Mouse (Mus musculus) forebrain, embryonic 13.5 days (tissue): ENCODE data around the gene Rgs9bp. TPM values are rescaled to one million over a fixed set of nuclear protein-coding genes. Genes with fewer than 3 reads are reported as not detected.
A peak's percentile ranks its signal among the peaks of the same experiment; 100 is the strongest.

Source experiments
- ATAC-seq: fragments of 200-750 bp; cut with Nextera tagmentation; 2 replicates; pipeline ENCODE4 v1.8.0; 2017
- H3K27ac ChIP-seq: fragments of 300-500 bp; sonication (generic); 2 replicates; pipeline ENCODE4 v1.5.1; 2015; ENCODE audit warnings: inconsistent platforms, mild to moderate bottlenecking, moderate library complexity
- H3K27me3 ChIP-seq: fragments of 300-500 bp; sonication (generic); 2 replicates; pipeline ENCODE4 v1.6.1; 2015; ENCODE audit warnings: mild to moderate bottlenecking, inconsistent platforms
- H3K36me3 ChIP-seq: fragments of 300-500 bp; sonication (generic); 2 replicates; pipeline ENCODE4 v1.6.1; 2015; ENCODE audit warnings: mild to moderate bottlenecking, inconsistent platforms; ENCODE audit not compliant: poor library complexity, severe bottlenecking
- H3K4me1 ChIP-seq: fragments of 300-500 bp; sonication (generic); 2 replicates; pipeline ENCODE4 v1.6.1; 2015; ENCODE audit warnings: inconsistent platforms
- H3K4me2 ChIP-seq: fragments of 300-500 bp; sonication (generic); 2 replicates; pipeline ENCODE4 v1.6.1; 2015; ENCODE audit warnings: inconsistent platforms, mild to moderate bottlenecking, moderate library complexity
- H3K4me3 ChIP-seq: fragments of 300-500 bp; sonication (generic); 2 replicates; pipeline ENCODE4 v1.5.1; 2015; ENCODE audit warnings: mild to moderate bottlenecking, inconsistent platforms
- H3K9ac ChIP-seq: fragments of 300-500 bp; sonication (generic); 2 replicates; pipeline ENCODE4 v1.6.1; 2015; ENCODE audit warnings: mild to moderate bottlenecking, inconsistent platforms
- H3K9me3 ChIP-seq: fragments of 300-500 bp; sonication (generic); replicated peaks from 2 replicates; pipeline ENCODE4 v1.6.1; 2016; ENCODE audit warnings: inconsistent platforms
- WGBS: fragments of 180-500 bp; shearing (Covaris S2); methylation state at CpG from one replicate; pipeline ENCODE4 v1.1.7; 2015; 5-methylcytosine and 5-hydroxymethylcytosine counted together
- polyA plus RNA-seq: library from polyadenylated mRNA; unstranded; fragments of >200 nt; fragmentation: Nextera tagmentation; extraction: Ambion mirVana; gene quantifications from 2 replicates; pipeline ENCODE4 v1.2.1, GENCODE M21; 2015

Rgs9bp gene
- polyA plus RNA-seq, result 0.03 TPM in 2 replicates

DNA sequence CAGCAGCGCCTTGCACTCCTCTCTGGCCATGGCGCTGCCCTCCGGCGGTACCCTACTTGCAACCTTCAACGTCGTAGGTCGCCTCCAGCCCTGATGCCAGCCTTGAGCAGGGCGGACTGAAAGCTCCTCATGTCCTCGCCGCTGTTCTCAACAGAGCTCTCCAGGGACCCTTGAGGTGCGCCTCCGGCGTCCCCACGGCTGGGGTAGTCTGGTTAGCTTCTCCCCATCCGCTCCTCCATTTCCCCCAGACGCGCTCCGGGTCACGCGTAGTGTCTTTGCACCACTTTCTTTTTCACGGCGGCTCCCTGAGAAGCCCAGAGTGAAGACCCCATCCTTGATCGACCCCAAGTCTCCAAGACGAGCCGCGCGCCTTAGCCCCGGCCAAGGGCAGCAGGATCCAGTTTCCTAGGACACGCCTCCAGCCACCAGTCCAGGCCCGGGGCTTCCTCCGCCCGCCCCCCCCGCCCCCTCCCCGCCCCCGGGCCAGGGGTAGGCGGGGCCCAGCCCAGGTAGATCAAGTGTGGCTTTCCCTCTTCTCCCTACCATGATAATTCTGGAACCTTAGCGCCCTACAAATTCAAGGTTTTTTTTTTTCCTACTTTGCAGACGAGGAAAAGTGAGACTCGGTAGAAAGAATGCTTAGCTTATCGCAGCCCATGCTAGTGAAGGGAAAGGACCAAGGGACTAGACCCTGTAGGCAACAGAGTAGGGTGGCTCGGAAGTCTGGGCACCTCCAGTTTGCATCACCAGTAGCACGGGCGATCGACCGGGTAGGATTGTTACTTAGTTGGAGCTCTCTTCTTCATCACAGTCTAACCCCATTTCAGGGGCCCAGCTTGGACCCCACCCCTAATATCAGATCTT lies at the start of gene Rgs9bp:
Gene Rgs9bp (minus strand): TSS at position 392 of the 864 bp plus-strand sequence.
- peaks cover 38% of the 10 kb centered on the region for H3K4me1 ChIP-seq
- H3K27ac ChIP-seq, result peak within 1 kb of the TSS; percentile 25; the same call in 1 of the 2 replicates
- peak within 1 kb of the TSS; percentile 99 for H3K4me2 ChIP-seq
- H3K36me3 ChIP-seq, result no peaks in the 10 kb centered on the region
- peak within 1 kb of the TSS; percentile 91 for H3K4me3 ChIP-seq
- H3K9me3 ChIP-seq, result no peaks in the 10 kb centered on the region
- under 1% methylated on average over 44 of the region's 45 CpGs for WGBS
- H3K9ac ChIP-seq, result peak within 1 kb of the TSS; percentile 85
- peak; percentile 46 for ATAC-seq
- H3K27me3 ChIP-seq, result peaks cover 49% of the 10 kb centered on the region

- H3K4me1 ChIP-seq, result no peaks in the 10 kb centered on the region
- no peak overlapping the region for H3K27ac ChIP-seq
- no peak overlapping the region for H3K4me2 ChIP-seq
- H3K36me3 ChIP-seq, result peaks cover 81% of the 10 kb centered on the region
- no peak overlapping the region for H3K9ac ChIP-seq
- no peaks in the 10 kb centered on the region for H3K9me3 ChIP-seq
- ATAC-seq, result no peak
- WGBS, result 74% methylated on average over 5 of the region's 5 CpGs
- no peaks in the 10 kb centered on the region for H3K27me3 ChIP-seq
- no peak overlapping the region for H3K4me3 ChIP-seq
These were observed 43.1 kb upstream of the Rgs9bp start for GRCm38 (mm10) chr7:35628496-35628895.

DNA sequence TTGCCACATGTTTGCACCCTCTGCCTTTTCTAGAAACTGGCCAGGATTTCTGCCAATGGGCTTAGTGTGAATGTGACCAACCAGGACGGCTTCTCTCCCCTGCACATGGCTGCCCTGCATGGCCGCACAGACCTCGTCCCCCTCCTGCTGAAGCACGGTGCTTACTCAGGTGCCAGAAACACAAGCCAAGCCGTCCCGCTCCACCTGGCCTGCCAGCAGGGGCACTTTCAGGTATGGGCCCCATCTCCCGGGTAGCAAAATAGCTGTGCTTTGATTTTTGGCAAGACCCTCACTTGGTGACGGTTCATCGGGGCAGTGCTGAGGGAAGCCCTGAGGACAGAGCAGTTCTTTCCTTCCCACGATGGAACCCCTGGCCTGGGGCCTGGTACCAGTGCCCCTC lies 42.0 kb upstream of the Rgs9bp start:
- Histone ChIP-seq H3K36me3 (peaks cover 82% of the 10 kb centered on the region), H3K9ac (no peak overlapping the region), H3K27ac (no peak overlapping the region), H3K9me3 (no peaks in the 10 kb centered on the region), H3K4me3 (no peak overlapping the region), H3K4me2 (no peak overlapping the region), H3K4me1 (no peaks in the 10 kb centered on the region), H3K27me3 (no peaks in the 10 kb centered on the region)
- ATAC-seq, result no peak
- WGBS, result 91% methylated on average over 10 of the region's 10 CpGs

DNA sequence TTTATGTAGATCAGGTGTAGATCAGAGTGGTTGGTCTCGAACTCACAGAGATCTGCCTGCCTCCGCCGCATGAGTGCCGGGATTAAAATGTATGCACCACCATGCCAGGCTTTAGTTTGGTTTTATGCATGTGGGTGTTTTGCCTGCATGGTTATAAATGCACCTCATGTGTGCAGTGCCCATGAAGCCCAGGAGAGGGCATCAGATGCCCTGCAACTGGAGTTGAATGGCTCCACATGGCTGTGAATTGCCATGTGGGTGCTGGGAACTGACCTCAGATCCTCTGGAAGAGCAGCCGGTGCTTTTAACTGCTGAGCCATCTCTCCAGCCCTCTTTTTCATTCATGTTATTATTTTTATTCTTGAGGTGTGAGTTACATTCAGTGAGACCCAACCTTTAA lies 40.7 kb upstream of the Rgs9bp start:
- ATAC-seq, result no peak
- H3K4me3 ChIP-seq, result no peak overlapping the region
- peaks cover 83% of the 10 kb centered on the region for H3K36me3 ChIP-seq
- 97% methylated on average over 5 of the region's 5 CpGs for WGBS
- H3K9me3 ChIP-seq, result no peaks in the 10 kb centered on the region
- no peak overlapping the region for H3K9ac ChIP-seq
- no peaks in the 10 kb centered on the region for H3K4me1 ChIP-seq
- H3K4me2 ChIP-seq, result no peak overlapping the region
- H3K27ac ChIP-seq, result no peak overlapping the region
- no peaks in the 10 kb centered on the region for H3K27me3 ChIP-seq

DNA sequence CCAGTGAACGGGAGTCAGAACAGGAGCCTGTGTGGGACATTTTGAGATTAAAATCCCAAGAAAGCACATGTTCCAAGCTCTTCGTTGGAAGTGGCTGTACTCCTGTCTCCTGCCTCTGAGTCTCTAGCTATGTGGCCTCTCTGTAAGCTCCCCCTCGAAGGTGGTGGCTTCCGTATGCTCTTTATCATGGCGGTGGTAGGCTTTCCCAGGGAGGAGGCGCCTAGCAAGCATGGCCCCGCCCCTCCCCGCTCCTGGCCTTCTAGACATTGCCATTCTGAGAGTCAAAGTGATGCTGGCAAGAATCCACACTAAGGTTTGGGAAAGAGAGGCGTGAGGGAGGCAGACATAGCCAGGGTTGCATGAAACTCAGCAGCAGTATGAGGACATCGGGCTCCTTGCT lies 37.2 kb upstream of the Rgs9bp start:
- Histone ChIP-seq H3K27ac (no peak overlapping the region), H3K27me3 (no peaks in the 10 kb centered on the region), H3K4me2 (no peak overlapping the region), H3K9me3 (no peaks in the 10 kb centered on the region), H3K4me3 (no peak overlapping the region), H3K36me3 (peaks cover 86% of the 10 kb centered on the region), H3K9ac (no peak overlapping the region), H3K4me1 (no peaks in the 10 kb centered on the region)
- ATAC-seq, result no peak
- WGBS, result 89% methylated on average over 10 of the region's 10 CpGs

- no peak overlapping the region for H3K4me3 ChIP-seq
- H3K27ac ChIP-seq, result no peak overlapping the region
- whole genome bisulfite sequencing, result 38% methylated on average over 4 of the region's 4 CpGs
- no peaks in the 10 kb centered on the region for H3K27me3 ChIP-seq
- no peaks in the 10 kb centered on the region for H3K4me1 ChIP-seq
- no peaks in the 10 kb centered on the region for H3K9me3 ChIP-seq
- H3K9ac ChIP-seq, result no peak overlapping the region
- H3K4me2 ChIP-seq, result no peak overlapping the region
- H3K36me3 ChIP-seq, result peaks cover 86% of the 10 kb centered on the region
- ATAC-seq, result peak; percentile 41; the same call in 1 of the 2 replicates
These were observed 32.1 kb upstream of the Rgs9bp start for GRCm38 (mm10) chr7:35617513-35617912.

GRCm38 (mm10) chr7:35609245-35609644 lies 23.9 kb upstream of the Rgs9bp start:
- no peak for ATAC-seq
- Histone ChIP-seq H3K36me3 (peaks cover 77% of the 10 kb centered on the region), H3K9me3 (no peaks in the 10 kb centered on the region), H3K4me3 (no peak overlapping the region), H3K4me2 (no peak overlapping the region), H3K9ac (no peak overlapping the region), H3K27ac (no peak overlapping the region), H3K4me1 (no peaks in the 10 kb centered on the region), H3K27me3 (no peaks in the 10 kb centered on the region)
- 95% methylated on average over 10 of the region's 10 CpGs for WGBS

GRCm38 (mm10) chr7:35606816-35607215 lies 21.4 kb upstream of the Rgs9bp start:
- Histone ChIP-seq H3K36me3 (peaks cover 75% of the 10 kb centered on the region), H3K9me3 (no peaks in the 10 kb centered on the region), H3K4me1 (no peaks in the 10 kb centered on the region), H3K4me3 (no peak overlapping the region), H3K27ac (no peak overlapping the region), H3K27me3 (no peaks in the 10 kb centered on the region), H3K9ac (no peak overlapping the region), H3K4me2 (no peak overlapping the region)
- no peak for ATAC-seq
- WGBS, result 95% methylated on average over 10 of the region's 10 CpGs

DNA sequence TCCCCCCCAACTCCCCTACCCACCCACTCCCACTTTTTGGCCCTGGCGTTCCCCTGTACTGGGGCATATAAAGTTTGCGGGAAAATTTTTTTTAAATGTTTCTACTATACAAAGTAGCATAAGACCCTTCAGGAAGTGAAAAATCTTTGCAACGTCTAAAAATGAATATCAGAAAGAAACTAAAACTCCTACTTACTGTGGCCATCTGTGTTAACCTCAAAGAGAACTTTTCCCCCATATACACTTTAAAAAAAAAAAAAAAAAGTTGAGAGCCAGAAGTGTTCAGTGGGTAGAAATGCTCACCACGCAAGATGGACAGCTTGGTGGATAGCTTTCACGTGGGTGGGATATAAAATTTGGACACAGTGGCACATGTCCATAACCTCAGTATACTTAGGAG lies 17.4 kb upstream of the Rgs9bp start:
- H3K4me1 ChIP-seq, result no peaks in the 10 kb centered on the region
- no peak for ATAC-seq
- 97% methylated on average over 5 of the region's 5 CpGs for WGBS
- no peak overlapping the region for H3K27ac ChIP-seq
- no peaks in the 10 kb centered on the region for H3K9me3 ChIP-seq
- H3K9ac ChIP-seq, result no peak overlapping the region
- H3K4me3 ChIP-seq, result no peak overlapping the region
- peaks cover 55% of the 10 kb centered on the region for H3K36me3 ChIP-seq
- H3K4me2 ChIP-seq, result no peak overlapping the region
- H3K27me3 ChIP-seq, result no peaks in the 10 kb centered on the region

GRCm38 (mm10) chr7:35601106-35601505 lies 15.7 kb upstream of the Rgs9bp start:
- no peak for ATAC-seq
- no peak overlapping the region for H3K4me3 ChIP-seq
- 95% methylated on average over 6 of the region's 6 CpGs for WGBS
- H3K36me3 ChIP-seq, result peaks cover 48% of the 10 kb centered on the region
- H3K9me3 ChIP-seq, result no peaks in the 10 kb centered on the region
- no peak overlapping the region for H3K9ac ChIP-seq
- no peaks in the 10 kb centered on the region for H3K4me1 ChIP-seq
- no peak overlapping the region for H3K27ac ChIP-seq
- H3K4me2 ChIP-seq, result no peak overlapping the region
- H3K27me3 ChIP-seq, result no peaks in the 10 kb centered on the region

DNA sequence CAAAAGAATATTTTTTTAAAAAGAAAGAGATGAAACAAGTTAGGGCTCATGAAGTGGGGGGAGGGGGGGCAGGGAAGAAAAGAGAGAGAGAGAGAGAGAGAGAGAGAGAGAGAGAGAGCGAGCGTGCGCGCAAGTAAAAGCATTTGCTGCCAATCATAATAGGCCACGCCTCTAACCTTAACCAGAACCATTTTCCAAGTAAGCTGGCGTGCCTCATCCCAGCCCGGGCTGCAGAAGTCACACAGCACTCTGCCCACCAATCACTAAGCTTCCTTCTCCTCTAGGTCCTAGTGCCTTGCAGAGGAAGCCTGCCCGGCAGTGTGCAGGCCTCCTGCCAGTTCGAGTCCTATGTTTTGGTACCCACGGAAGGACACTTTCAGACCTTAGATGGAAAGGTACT lies 14.6 kb upstream of the Rgs9bp start:
- Histone ChIP-seq H3K4me2 (no peak overlapping the region), H3K36me3 (peaks cover 58% of the 10 kb centered on the region), H3K9ac (no peak overlapping the region), H3K4me3 (no peak overlapping the region), H3K27me3 (no peaks in the 10 kb centered on the region), H3K9me3 (no peaks in the 10 kb centered on the region), H3K27ac (no peak overlapping the region), H3K4me1 (no peaks in the 10 kb centered on the region)
- ATAC-seq, result no peak
- 94% methylated on average over 10 of the region's 10 CpGs for WGBS

- WGBS, result 97% methylated on average over 9 of the region's 9 CpGs
- H3K4me2 ChIP-seq, result no peak overlapping the region
- H3K9me3 ChIP-seq, result no peaks in the 10 kb centered on the region
- no peak overlapping the region for H3K4me3 ChIP-seq
- no peak for ATAC-seq
- no peak overlapping the region for H3K27ac ChIP-seq
- peaks cover 63% of the 10 kb centered on the region for H3K36me3 ChIP-seq
- H3K4me1 ChIP-seq, result no peaks in the 10 kb centered on the region
- no peak overlapping the region for H3K9ac ChIP-seq
- no peaks in the 10 kb centered on the region for H3K27me3 ChIP-seq
These were observed 14.1 kb upstream of the Rgs9bp start for GRCm38 (mm10) chr7:35599492-35599891.

DNA sequence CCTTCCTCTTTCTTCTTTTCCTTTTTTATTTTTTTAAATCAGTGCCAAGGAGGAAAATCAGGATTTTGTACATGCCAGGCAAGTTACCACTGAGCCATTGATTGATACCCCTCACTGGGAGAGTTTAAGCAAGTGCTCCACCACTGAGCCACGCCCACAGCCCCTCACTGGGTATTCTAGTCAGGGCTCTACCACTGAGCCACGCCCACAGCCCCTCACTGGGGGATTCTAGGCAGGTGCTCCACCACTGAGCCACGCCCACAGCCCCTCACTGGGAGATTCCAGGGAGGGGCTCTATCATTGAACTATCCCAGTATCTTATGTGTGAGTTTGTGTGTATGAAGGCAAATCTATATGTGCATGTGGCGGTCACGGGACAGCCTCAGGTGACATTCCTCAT lies 8.9 kb upstream of the Rgs9bp start:
- ATAC-seq, result no peak
- H3K4me1 ChIP-seq, result 0 out of 2 replicates have a peak, but pooled peaks cover 3% of the 10 kb centered on the region
- no peak overlapping the region for H3K4me2 ChIP-seq
- H3K27me3 ChIP-seq, result no peaks in the 10 kb centered on the region
- H3K9me3 ChIP-seq, result no peaks in the 10 kb centered on the region
- H3K36me3 ChIP-seq, result peaks cover 53% of the 10 kb centered on the region
- H3K9ac ChIP-seq, result no peak overlapping the region
- WGBS, result 86% methylated on average over 5 of the region's 5 CpGs
- no peak overlapping the region for H3K27ac ChIP-seq
- no peak overlapping the region for H3K4me3 ChIP-seq
